Mouse (Mus musculus) C2C12 (cell line): ENCODE results near the gene Mef2c. TPM values are rescaled to one million over a fixed set of nuclear protein-coding genes. Genes with fewer than 3 reads are reported as not detected.
A peak's percentile ranks its signal among the peaks of the same experiment; 100 is the strongest.

Experiments used
- H3K27me3 ChIP-seq: one replicate; pipeline ENCODE4 v1.6.1; 2011; ENCODE audit not compliant: control insufficient read depth, insufficient read depth, insufficient read length
- H3K36me3 ChIP-seq: one replicate; pipeline ENCODE4 v1.6.1; 2011; ENCODE audit not compliant: control insufficient read depth, insufficient read depth
- H3K4me3 ChIP-seq: one replicate; pipeline ENCODE4 v1.5.1; 2011; ENCODE audit warnings: mild to moderate bottlenecking, control low read depth; ENCODE audit not compliant: poor library complexity, insufficient read depth, severe bottlenecking
- H3K79me2 ChIP-seq: one replicate; pipeline ENCODE4 v1.6.1; 2011; ENCODE audit not compliant: control insufficient read depth, insufficient read depth
- H3K79me3 ChIP-seq: one replicate; pipeline ENCODE4 v1.6.1; 2011; ENCODE audit warnings: low read depth, control low read depth
- H3ac ChIP-seq: one replicate; pipeline ENCODE3; 2011; ENCODE audit warnings: low read depth; ENCODE audit not compliant: control insufficient read depth, insufficient read length
- CEBPB ChIP-seq: IDR thresholded peaks from one replicate; pipeline ENCODE4 v1.6.1; 2011; ENCODE audit warnings: low read depth, mild to moderate bottlenecking, control low read depth, moderate library complexity
- CTCF ChIP-seq: IDR thresholded peaks from one replicate; pipeline ENCODE4 v1.5.1; 2011; ENCODE audit not compliant: control insufficient read depth, insufficient read depth, insufficient read length
- FOSL1 ChIP-seq: IDR thresholded peaks from one replicate; pipeline ENCODE4 v1.8.0; 2011; ENCODE audit warnings: mild to moderate bottlenecking, low read length; ENCODE audit not compliant: poor library complexity, insufficient read depth, severe bottlenecking
- MAX ChIP-seq: IDR thresholded peaks from one replicate; pipeline ENCODE4 v1.6.1; 2011; ENCODE audit warnings: mild to moderate bottlenecking, control low read depth
- MYOD1 ChIP-seq: IDR thresholded peaks from one replicate; pipeline ENCODE4 v1.6.1; 2011; ENCODE audit warnings: low read depth; ENCODE audit not compliant: control insufficient read depth, insufficient read length
- MYOG ChIP-seq: IDR thresholded peaks from one replicate; pipeline ENCODE4 v1.6.1; 2011; ENCODE audit not compliant: control insufficient read depth, insufficient read length; ENCODE audit errors: extremely low read depth
- USF1 ChIP-seq: IDR thresholded peaks from one replicate; pipeline ENCODE4 v1.6.1; 2011; ENCODE audit warnings: low read depth, mild to moderate bottlenecking, control low read depth, moderate library complexity
- polyA plus RNA-seq: library from polyadenylated mRNA; unstranded; fragments of >200 nt; fragmentation: generic; extraction: Trizol; gene quantifications from one replicate; pipeline ENCODE4 v1.2.1, GENCODE M21; 2012; ENCODE audit warnings: missing spikeins

Mef2c gene
- polyA plus RNA-seq, 1 experiment: 2.5 TPM

DNA sequence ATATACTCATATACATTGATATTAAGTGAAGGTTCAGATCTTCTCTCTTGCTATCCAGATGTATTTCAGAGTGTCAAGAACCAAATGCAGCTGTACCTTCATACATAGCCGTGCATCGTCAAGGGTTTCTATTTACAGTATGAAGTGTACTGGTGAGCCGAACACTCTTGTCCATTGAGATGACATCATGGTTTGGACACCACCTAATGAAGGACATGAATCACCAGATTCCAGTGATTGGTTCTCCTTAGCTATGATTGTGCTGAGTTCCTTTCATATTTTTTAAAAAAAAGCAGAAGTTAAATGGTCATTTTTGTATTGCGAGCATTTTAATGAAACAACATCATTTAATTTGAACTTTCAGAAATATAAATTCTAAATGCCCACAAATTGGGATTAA, 97.9 kb downstream of the Mef2c start:
- no peaks in the 10 kb centered on the region for H3K79me2 ChIP-seq
- TF ChIP-seq MYOD1: no peak
- TF ChIP-seq CEBPB: no peak
- TF ChIP-seq USF1: no peak
- TF ChIP-seq MAX: no peak
- no peak for TF ChIP-seq FOSL1
- H3K36me3 ChIP-seq: no peaks in the 10 kb centered on the region

DNA sequence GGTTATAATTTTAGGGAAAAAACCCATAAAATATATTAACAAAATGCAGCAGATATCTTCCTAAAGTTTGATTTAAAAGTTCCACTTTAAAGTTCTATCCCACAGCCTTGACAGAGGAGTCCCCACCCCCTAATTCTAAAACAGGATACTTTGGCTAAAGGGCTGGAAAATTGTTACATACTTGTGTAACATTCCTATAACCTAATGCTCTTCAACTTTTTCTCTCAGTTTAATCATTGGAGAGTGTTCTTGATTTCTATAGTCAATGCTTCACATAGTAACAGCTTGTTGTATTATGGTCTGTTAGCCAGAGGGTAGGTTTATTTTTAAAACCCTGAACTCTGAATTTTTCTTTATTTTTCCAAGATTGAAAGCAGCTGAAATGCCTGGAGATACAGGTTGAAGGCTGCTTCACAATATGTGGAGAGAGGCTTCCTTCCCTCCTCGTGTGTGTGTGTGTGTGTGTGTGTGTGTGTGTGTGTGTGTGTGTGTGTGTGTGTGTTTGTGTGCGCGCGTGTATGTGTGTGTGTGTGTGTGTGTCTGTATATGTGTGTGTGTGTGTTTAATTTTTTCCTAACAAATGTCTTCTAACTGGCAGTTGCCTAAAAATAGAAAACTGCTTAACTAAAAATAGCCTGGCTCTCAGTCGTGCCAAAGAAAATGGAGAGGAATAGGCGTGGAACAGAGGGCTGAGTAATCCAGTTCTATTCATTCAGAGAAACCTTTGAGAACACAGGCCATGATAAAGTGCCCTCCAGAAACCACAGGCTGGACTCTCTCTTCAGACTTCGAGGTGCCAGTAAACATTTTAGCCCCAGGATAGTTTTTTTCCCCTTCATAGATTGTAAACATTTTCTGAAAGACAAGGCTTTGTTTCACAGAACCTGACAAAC, 99.8 kb downstream of the Mef2c start:
- Histone ChIP-seq H3K79me2 (no peaks in the 10 kb centered on the region), H3K79me3 (no peaks in the 10 kb centered on the region), H3K27me3 (no peaks in the 10 kb centered on the region), H3ac (no peak overlapping the region), H3K36me3 (no peaks in the 10 kb centered on the region), H3K4me3 (no peak overlapping the region)
- TF ChIP-seq CEBPB (no peak), USF1 (no peak), MAX (no peak), CTCF (no peak), MYOG (no peak), MYOD1 (no peak), FOSL1 (no peak)

More for the DNA sequence above, 97.9 kb downstream of the Mef2c start:
- Histone ChIP-seq H3K79me3 (no peaks in the 10 kb centered on the region), H3K27me3 (no peaks in the 10 kb centered on the region), H3K4me3 (no peak overlapping the region), H3ac (no peak overlapping the region)

DNA sequence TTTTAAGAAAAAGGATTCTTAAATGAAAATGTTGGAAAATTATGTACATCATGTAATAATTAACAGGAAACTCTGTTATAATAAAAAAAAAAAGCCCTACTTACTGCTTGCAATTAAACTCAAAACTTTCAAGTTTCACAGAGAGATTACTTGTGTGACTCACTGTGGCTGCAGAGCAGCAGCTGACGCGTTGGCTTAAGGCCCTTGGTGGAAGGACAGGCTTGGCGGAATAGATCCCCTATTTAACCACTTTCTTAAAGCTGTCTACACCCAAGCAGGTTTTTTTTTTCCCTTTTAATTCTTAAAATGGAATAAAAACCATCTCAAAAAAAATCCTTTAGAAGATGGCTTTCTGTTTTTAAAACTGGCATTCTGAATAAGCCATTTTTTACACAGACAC, 100.5 kb downstream of the Mef2c start:
- H3K79me2 ChIP-seq: no peaks in the 10 kb centered on the region
- no peaks in the 10 kb centered on the region for H3K79me3 ChIP-seq
- TF ChIP-seq FOSL1 (peak; percentile 26), CTCF (no peak), MYOD1 (peak; percentile 84), CEBPB (no peak), USF1 (no peak)
- H3K4me3 ChIP-seq: no peak overlapping the region
- no peak overlapping the region for H3ac ChIP-seq
- no peaks in the 10 kb centered on the region for H3K27me3 ChIP-seq
- H3K36me3 ChIP-seq: no peaks in the 10 kb centered on the region

- TF ChIP-seq MYOD1 (no peak), USF1 (no peak), CEBPB (no peak)
Measured at GRCm38 (mm10) chr13:83604785-83605184, 101.0 kb downstream of the Mef2c start.

DNA sequence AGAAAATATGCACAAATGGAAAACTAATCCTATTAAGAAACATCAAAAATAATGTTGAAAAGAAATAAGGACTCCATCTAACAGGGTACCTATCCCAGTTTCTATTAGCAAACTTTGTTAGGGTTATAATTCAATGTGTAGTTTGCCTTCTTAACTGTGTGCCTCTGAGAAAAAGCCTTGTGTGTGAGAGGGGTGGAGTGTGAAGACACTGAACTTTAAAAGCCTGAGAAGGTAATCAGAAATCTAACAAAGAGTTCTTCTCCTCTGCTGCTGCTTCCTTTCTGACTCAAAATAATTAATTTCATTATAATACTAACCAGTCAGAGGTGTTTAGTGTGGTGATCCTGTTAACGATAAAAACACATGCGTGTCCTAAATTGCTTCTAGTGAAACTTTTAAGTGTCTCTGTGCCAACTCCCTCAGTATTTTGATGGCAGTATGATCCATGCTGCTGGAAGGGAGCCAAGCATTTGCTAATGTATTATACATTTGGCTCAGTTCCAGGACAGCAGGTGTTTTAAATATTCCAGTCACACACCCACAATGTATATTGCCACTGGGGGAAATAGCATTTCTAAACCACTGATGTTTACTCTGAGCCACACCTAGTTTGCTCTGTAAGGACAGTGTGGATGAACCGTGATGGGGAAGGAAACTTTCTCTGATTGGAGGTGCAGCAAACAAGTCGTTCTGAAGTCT, 104.2 kb downstream of the Mef2c start:
- Histone ChIP-seq H3K79me3 (no peaks in the 10 kb centered on the region), H3K27me3 (no peaks in the 10 kb centered on the region), H3ac (no peak overlapping the region), H3K4me3 (no peak overlapping the region), H3K36me3 (no peaks in the 10 kb centered on the region), H3K79me2 (no peaks in the 10 kb centered on the region)
- TF ChIP-seq MYOD1 (peak; percentile 33), USF1 (no peak)

More at GRCm38 (mm10) chr13:83604785-83605184, 101.0 kb downstream of the Mef2c start:
- no peaks in the 10 kb centered on the region for H3K79me2 ChIP-seq
- H3K36me3 ChIP-seq: no peaks in the 10 kb centered on the region
- H3ac ChIP-seq: no peak overlapping the region
- H3K27me3 ChIP-seq: no peaks in the 10 kb centered on the region
- H3K4me3 ChIP-seq: no peak overlapping the region
- no peaks in the 10 kb centered on the region for H3K79me3 ChIP-seq

DNA sequence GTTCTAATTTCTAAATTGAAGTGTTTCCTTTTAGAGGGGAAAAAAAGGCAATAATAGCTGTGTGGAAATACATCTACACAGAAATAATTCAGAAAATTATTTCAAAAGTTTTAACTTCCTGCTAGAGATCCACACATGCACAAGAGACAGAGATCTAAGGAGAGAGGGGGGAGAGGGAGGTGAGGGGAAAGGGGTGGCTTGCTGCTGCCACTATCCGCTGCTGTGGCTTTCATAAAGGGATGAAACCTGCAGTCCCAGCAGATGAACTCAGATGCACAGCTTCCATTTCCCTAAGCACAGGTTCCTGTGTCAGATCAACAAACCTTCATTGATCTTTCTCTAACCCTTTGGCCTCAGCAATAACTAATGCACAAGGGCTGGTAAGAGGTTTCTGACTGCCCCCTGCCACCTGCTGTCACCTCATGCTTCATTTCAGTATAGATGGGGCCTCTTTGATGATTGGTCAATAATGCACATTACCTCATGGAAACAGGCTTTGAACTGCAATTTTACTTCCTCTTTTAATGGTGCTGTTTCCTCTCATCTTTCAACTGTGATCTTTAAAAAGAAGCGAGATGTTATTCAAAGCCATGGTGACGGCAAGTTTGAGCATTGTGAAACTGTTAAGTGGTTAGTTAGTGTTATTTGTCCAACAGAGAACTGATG, 105.2 kb downstream of the Mef2c start:
- no peaks in the 10 kb centered on the region for H3K79me2 ChIP-seq
- no peaks in the 10 kb centered on the region for H3K79me3 ChIP-seq
- no peak overlapping the region for H3K4me3 ChIP-seq
- H3ac ChIP-seq: no peak overlapping the region
- no peak for TF ChIP-seq MAX
- no peak for TF ChIP-seq USF1
- TF ChIP-seq CTCF: no peak
- TF ChIP-seq MYOD1: no peak
- TF ChIP-seq CEBPB: no peak
- no peak for TF ChIP-seq FOSL1
- TF ChIP-seq MYOG: no peak
- H3K36me3 ChIP-seq: no peaks in the 10 kb centered on the region
- no peaks in the 10 kb centered on the region for H3K27me3 ChIP-seq
